Mouse (Mus musculus) MEL (cell line): ENCODE data around the gene Ptprn2. TPM values are rescaled to one million over a fixed set of nuclear protein-coding genes. Genes with fewer than 3 reads are reported as not detected.

Experiments used
- DNase-seq: peaks from one replicate; pipeline ENCODE4 v3.0.0; 2011; ENCODE audit warnings: low read depth, low spot score
- H3K27ac ChIP-seq: 2 replicates; pipeline ENCODE4 v1.5.1; 2012; ENCODE audit warnings: low read depth, mild to moderate bottlenecking, control low read depth, low read length, moderate library complexity; ENCODE audit not compliant: control insufficient read depth
- H3K27me3 ChIP-seq, 2 experiments: fragments of 150-350 bp in 1 of 2; sonication (generic) in 1 of 2; 2 replicates each; pipeline ENCODE4 v1.6.1; 2012; ENCODE audit warnings: low read length in 2 of 2, mild to moderate bottlenecking in 2 of 2, improper control_type of control experiment in 1 of 2, moderate library complexity in 1 of 2; ENCODE audit not compliant: insufficient read depth in 2 of 2, control insufficient read depth in 1 of 2
- H3K36me3 ChIP-seq, 2 experiments: 2 replicates each; pipeline ENCODE4 v1.6.1; 2012 to 2014; ENCODE audit warnings: low read length in 2 of 2, improper control_type of control experiment in 1 of 2, inconsistent platforms in 1 of 2, mild to moderate bottlenecking in 1 of 2; ENCODE audit not compliant: insufficient read depth in 2 of 2, control insufficient read depth in 1 of 2
- H3K4me1 ChIP-seq, 2 experiments: fragments of 150-350 bp in 1 of 2; sonication (generic) in 1 of 2; 2 replicates each; pipeline ENCODE4 v1.6.1; 2012; ENCODE audit warnings: low read length in 2 of 2, improper control_type of control experiment in 1 of 2, mild to moderate bottlenecking in 1 of 2; ENCODE audit not compliant: insufficient read depth in 2 of 2, control insufficient read depth in 1 of 2
- H3K4me3 ChIP-seq, 2 experiments: fragments of 150-350 bp in 1 of 2; sonication (generic) in 1 of 2; 2 replicates each; pipeline ENCODE4 v1.5.1; 2012; ENCODE audit warnings: low read depth in 2 of 2, low read length in 2 of 2, mild to moderate bottlenecking in 2 of 2, moderate library complexity in 2 of 2, control low read depth in 1 of 2, improper control_type of control experiment in 1 of 2; ENCODE audit not compliant: control insufficient read depth in 1 of 2, insufficient read depth in 1 of 2
- H3K79me2 ChIP-seq: 2 replicates; pipeline ENCODE4 v1.6.1; 2012; ENCODE audit warnings: mild to moderate bottlenecking, low read length, moderate library complexity; ENCODE audit not compliant: control insufficient read depth, poor library complexity, insufficient read depth
- H3K9ac ChIP-seq: 2 replicates; pipeline ENCODE4 v1.6.1; 2012; ENCODE audit warnings: low read depth, mild to moderate bottlenecking, control low read depth, low read length, moderate library complexity; ENCODE audit not compliant: control insufficient read depth, poor library complexity, severe bottlenecking
- H3K9me3 ChIP-seq: fragments of 150-350 bp; sonication (generic); replicated peaks from 2 replicates; pipeline ENCODE4 v1.6.1; 2012; ENCODE audit warnings: mild to moderate bottlenecking, low read length, improper control_type of control experiment, moderate library complexity; ENCODE audit not compliant: insufficient read depth
- BHLHE40 ChIP-seq: IDR thresholded peaks from 2 replicates; pipeline ENCODE4 v1.6.1; 2012; ENCODE audit warnings: low read depth, mild to moderate bottlenecking, inconsistent platforms, low read length, improper control_type of control experiment, borderline replicate concordance
- CTCF ChIP-seq, 3 experiments: IDR thresholded peaks in 2 of 3; conservative IDR thresholded peaks in 1 of 3; 2 replicates each; pipeline ENCODE4 v1.5.1; 2011 to 2012; ENCODE audit warnings: low read length in 3 of 3, low read depth in 2 of 3, mild to moderate bottlenecking in 2 of 3, improper control_type of control experiment in 1 of 3, inconsistent platforms in 1 of 3, mixed read lengths in 1 of 3, moderate library complexity in 1 of 3; ENCODE audit not compliant: control insufficient read depth in 1 of 3, insufficient read depth in 1 of 3, poor library complexity in 1 of 3, severe bottlenecking in 1 of 3
- E2F4 ChIP-seq: IDR thresholded peaks from 2 replicates; pipeline ENCODE4 v1.6.1; 2011; ENCODE audit warnings: low read depth, low read length, improper control_type of control experiment, borderline replicate concordance
- EP300 ChIP-seq, 2 experiments: IDR thresholded peaks; 2 replicates each; pipeline ENCODE4 v1.6.1; 2011; ENCODE audit warnings: improper control_type of control experiment in 2 of 2, low read length in 2 of 2, low read depth in 1 of 2, mild to moderate bottlenecking in 1 of 2
- GABPA ChIP-seq: IDR thresholded peaks from 2 replicates; pipeline ENCODE4 v1.6.1; 2012; ENCODE audit warnings: low read depth, mild to moderate bottlenecking, inconsistent platforms, low read length, improper control_type of control experiment, moderate library complexity
- GATA1 ChIP-seq: IDR thresholded peaks from 2 replicates; pipeline ENCODE4 v1.6.1; 2011; ENCODE audit warnings: low read depth, low read length, improper control_type of control experiment
- JUND ChIP-seq: IDR thresholded peaks from 2 replicates; pipeline ENCODE4 v1.6.1; 2011; ENCODE audit warnings: low read depth, mild to moderate bottlenecking, improper control_type of control experiment, low read length
- KAT2A ChIP-seq: conservative IDR thresholded peaks from 2 replicates; pipeline ENCODE4 v1.6.1; 2012; ENCODE audit warnings: low read depth, low read length, improper control_type of control experiment, inconsistent platforms
- MAX ChIP-seq: IDR thresholded peaks from 2 replicates; pipeline ENCODE4 v1.6.1; 2011; ENCODE audit warnings: low read length, improper control_type of control experiment
- MEF2A ChIP-seq: IDR thresholded peaks from 2 replicates; pipeline ENCODE4 v1.6.1; 2014; ENCODE audit warnings: low read depth, mild to moderate bottlenecking, inconsistent platforms, low read length, improper control_type of control experiment; ENCODE audit not compliant: poor library complexity, insufficient replicate concordance, severe bottlenecking; ENCODE audit errors: extremely low read depth
- MYC ChIP-seq: IDR thresholded peaks from 2 replicates; pipeline ENCODE4 v1.6.1; 2011; ENCODE audit warnings: low read depth, mild to moderate bottlenecking, low read length, improper control_type of control experiment, moderate library complexity
- NELFE ChIP-seq: IDR thresholded peaks from 2 replicates; pipeline ENCODE4 v1.6.1; 2011; ENCODE audit warnings: low read depth, low read length, improper control_type of control experiment
- NRF1 ChIP-seq: IDR thresholded peaks from 2 replicates; pipeline ENCODE4 v1.6.1; 2014; ENCODE audit warnings: low read depth, mild to moderate bottlenecking, inconsistent platforms, low read length, improper control_type of control experiment, moderate library complexity; ENCODE audit not compliant: poor library complexity, insufficient read depth, severe bottlenecking
- POLR2A ChIP-seq, 2 experiments: IDR thresholded peaks; 2 replicates each; pipeline ENCODE4 v1.6.1; 2011 to 2012; ENCODE audit warnings: low read length in 2 of 2, mild to moderate bottlenecking in 2 of 2, control low read depth in 1 of 2, improper control_type of control experiment in 1 of 2, low read depth in 1 of 2, moderate library complexity in 1 of 2; ENCODE audit not compliant: control insufficient read depth in 1 of 2, insufficient read depth in 1 of 2, poor library complexity in 1 of 2
- SIN3A ChIP-seq: IDR thresholded peaks from 2 replicates; pipeline ENCODE4 v1.6.1; 2012; ENCODE audit warnings: low read length, improper control_type of control experiment, inconsistent platforms
- TBP ChIP-seq: IDR thresholded peaks from 2 replicates; pipeline ENCODE4 v1.8.0; 2011; ENCODE audit warnings: low read depth, low read length, improper control_type of control experiment
- TCF12 ChIP-seq: IDR thresholded peaks from 2 replicates; pipeline ENCODE4 v1.6.1; 2014; ENCODE audit warnings: low read depth, mild to moderate bottlenecking, inconsistent platforms, low read length, improper control_type of control experiment, moderate library complexity
- USF2 ChIP-seq, 2 experiments: IDR thresholded peaks; 2 replicates each; pipeline ENCODE4 v1.6.1; 2011 to 2012; ENCODE audit warnings: improper control_type of control experiment in 2 of 2, low read length in 2 of 2, borderline replicate concordance in 1 of 2, inconsistent platforms in 1 of 2, low read depth in 1 of 2, mild to moderate bottlenecking in 1 of 2; ENCODE audit not compliant: insufficient read depth in 1 of 2
- ZMIZ1 ChIP-seq: IDR thresholded peaks from 2 replicates; pipeline ENCODE4 v1.6.1; 2012; ENCODE audit warnings: low read depth, mild to moderate bottlenecking, inconsistent platforms, low read length, improper control_type of control experiment, moderate library complexity
- polyA plus RNA-seq, 2 experiments: library from polyadenylated mRNA; stranded (reverse) in 1 of 2; unstranded in 1 of 2; fragments of >175 nt in 1 of 2; fragments of >200 nt in 1 of 2; gene quantifications; 2 replicates each; pipeline versions ENCODE4 v1.2.1 to v1.2.4; 2012; ENCODE audit warnings: low replicate concordance in 2 of 2, low read depth in 1 of 2; ENCODE audit not compliant: insufficient read length in 2 of 2, insufficient read depth in 1 of 2, missing spikeins in 1 of 2
- total RNA-seq: library from RNA; depleted of rRNA; stranded (reverse); fragments of 300-350 nt; gene quantifications from 2 replicates; pipeline ENCODE4 v1.2.3, GENCODE M21; 2012

Gene Ptprn2
- total and polyA plus RNA-seq, 3 experiments = not detected

- no peak overlapping the region for H3K9ac ChIP-seq
- no peaks in the 10 kb centered on the region for H3K36me3 ChIP-seq
- no peak for DNase-seq
- TF ChIP-seq BHLHE40 = no peak
- TF ChIP-seq GATA1 = no peak
- no peak for TF ChIP-seq NRF1
- TF ChIP-seq EP300 (IDR thresholded peaks at IDR 0.05; ENCODE audit: low read depth in 1 of 2, low read length in 2 of 2) = no peak
- TF ChIP-seq MEF2A = no peak
- TF ChIP-seq MYC = no peak
- no peak for TF ChIP-seq POLR2A (IDR thresholded peaks at IDR 0.05; ENCODE audit: control insufficient read depth in 1 of 2, insufficient read depth in 1 of 2, low read depth in 1 of 2, low read length in 2 of 2, poor library complexity in 1 of 2)
- TF ChIP-seq, all 39 proteins: peak for 0
- H3K9me3 ChIP-seq = no peaks in the 10 kb centered on the region; the same call in 1 of the 2 replicates
- no peak overlapping the region for H3K4me3 ChIP-seq
- no peaks in the 10 kb centered on the region for H3K4me1 ChIP-seq
- no peaks in the 10 kb centered on the region for H3K79me2 ChIP-seq
- no peak overlapping the region for H3K27ac ChIP-seq
- H3K27me3 ChIP-seq = no peaks in the 10 kb centered on the region
These were observed 555.9 kb downstream of the Ptprn2 start for GRCm38 (mm10) chr12:117041409-117041808.

GRCm38 (mm10) chr12:117042706-117043105 is 557.2 kb downstream of the Ptprn2 start:
- no peaks in the 10 kb centered on the region for H3K36me3 ChIP-seq
- H3K9me3 ChIP-seq = no peaks in the 10 kb centered on the region; the same call in 1 of the 2 replicates
- H3K9ac ChIP-seq = no peak overlapping the region
- H3K27me3 ChIP-seq = no peaks in the 10 kb centered on the region
- H3K79me2 ChIP-seq = no peaks in the 10 kb centered on the region
- no peak overlapping the region for H3K27ac ChIP-seq
- no peak overlapping the region for H3K4me3 ChIP-seq
- TF ChIP-seq NRF1 = no peak
- TF ChIP-seq USF2 (IDR thresholded peaks at IDR 0.05; ENCODE audit: borderline replicate concordance in 1 of 2, insufficient read depth in 1 of 2, low read depth in 1 of 2, low read length in 2 of 2) = no peak
- TF ChIP-seq JUND = no peak
- TF ChIP-seq CTCF (IDR thresholded peaks at IDR 0.05 in 2 of 3, conservative IDR thresholded peaks at IDR 0.05 in 1 of 3; ENCODE audit: control insufficient read depth in 1 of 3, insufficient read depth in 1 of 3, low read depth in 2 of 3, low read length in 3 of 3, poor library complexity in 1 of 3, severe bottlenecking in 1 of 3) = no peak
- no peak for TF ChIP-seq MAX
- no peak for TF ChIP-seq TCF12
- TF ChIP-seq NELFE = no peak
- TF ChIP-seq ZMIZ1 = no peak
- no peak for TF ChIP-seq KAT2A
- TF ChIP-seq SIN3A = no peak
- TF ChIP-seq GABPA = no peak
- no peak for TF ChIP-seq TBP
- no peak for TF ChIP-seq POLR2A (IDR thresholded peaks at IDR 0.05; ENCODE audit: control insufficient read depth in 1 of 2, insufficient read depth in 1 of 2, low read depth in 1 of 2, low read length in 2 of 2, poor library complexity in 1 of 2)
- no peak for TF ChIP-seq E2F4
- TF ChIP-seq BHLHE40 = no peak
- TF ChIP-seq MEF2A = no peak
- no peaks in the 10 kb centered on the region for H3K4me1 ChIP-seq
- no peak for DNase-seq
